8 mouse cellular contexts compared by ENCODE assay signal in genomic region chr1:134704396-134705306, GRCm38 (mm10). TPM values are rescaled to one million over a fixed set of nuclear protein-coding genes. Genes with fewer than 3 reads are reported as not detected.
A peak's percentile ranks its signal among the peaks of the same experiment; 100 is the strongest.
DNase-seq lines count a peak whose midpoint lies in the region; ATAC-seq lines count a peak whose summit lies in the region.

No protein-coding gene starts in this region.

- no peak for ATAC-seq in CD4-positive, CD25-positive, alpha-beta regulatory T cell, adult 4 months
- peak; percentile 37; the same call in 1 of the 2 replicates for ATAC-seq in megakaryocyte, adult 5-6 weeks (ENCODE audit: poor library complexity, severe bottlenecking)

- peak; percentile 60 for DNase-seq in CD4-positive, CD25-positive, alpha-beta regulatory T cell, adult 2 months (ENCODE audit: low read depth, low spot score)
- DNase-seq in layer of hippocampus, adult 9-11 months, result peak; percentile 16
- DNase-seq in layer of hippocampus, postnatal 36 days, result no peak
- DNase-seq in cerebellum, adult 8-10 months, result peak; percentile 67
- peak; percentile 58 for DNase-seq in heart, postnatal 4 days
- DNase-seq in thymus, postnatal 10 days (ENCODE audit: low spot score in 2 of 2), result peak; percentile 11 to 66

RNA-seq across cellular contexts. Expression of gene Syt2, which starts 58.2 kb away (rescaled TPM):
- polyA plus RNA-seq in CD4-positive, CD25-positive, alpha-beta regulatory T cell, adult 4 months (2017; shearing (Covaris generic)), result under 1 TPM; 0.13 to 0.33 TPM
- total RNA-seq in layer of hippocampus, postnatal 36 days (2021), result 10 to 100 TPM; 21.4 to 23.5 TPM
- under 1 TPM in 1 of 2 experiments, not detected in 1; 0.05 TPM for total RNA-seq in heart, postnatal 4 days (2021)
- not detected in 2 replicates for total RNA-seq in megakaryocyte, adult 5-6 weeks (2015)
- total RNA-seq in megakaryocyte, adult 5-6 weeks (2017), result not detected in 2 replicates

Comparison
In these comparisons a context has a peak if more than half of its experiments do, and no peak if none do; other contexts are left out.
1. DNase-seq: peak in CD4-positive, CD25-positive, alpha-beta regulatory T cell, adult 2 months (single experiment), layer of hippocampus, adult 9-11 months (single experiment), cerebellum, adult 8-10 months (single experiment), heart, postnatal 4 days (single experiment) and thymus, postnatal 10 days (2 of 2); none in layer of hippocampus, postnatal 36 days (0 of 2).
2. RNA of gene Syt2, which starts 58.2 kb away (total RNA-seq): 21.4 to 23.5 TPM in layer of hippocampus, postnatal 36 days; 0.05 TPM in heart, postnatal 4 days and not detected in megakaryocyte, adult 5-6 weeks; every median in the first group is over 10 times any median in the second.